8 mouse cellular contexts compared by ENCODE assay signal in genomic region chr15:84218783-84219271, GRCm38 (mm10). TPM values are rescaled to one million over a fixed set of nuclear protein-coding genes. Genes with fewer than 3 reads are reported as not detected.
DNase-seq lines count a peak whose midpoint lies in the region; ATAC-seq and TF ChIP-seq lines count a peak whose summit lies in the region.

No protein-coding gene starts in this region.

- no peak for ATAC-seq in forebrain, postnatal 0 days
- ATAC-seq in heart, postnatal 0 days (ENCODE audit: insufficient read depth, low read depth) = peak; percentile 57
- ATAC-seq in lung, embryonic 14.5 days (ENCODE audit: insufficient read depth) = peak; percentile 52; the same call in 1 of the 2 replicates

- no peak overlapping the region for H3K4me2 ChIP-seq in forebrain, postnatal 0 days (ENCODE audit: low read depth)
- no peak overlapping the region for H3K4me2 ChIP-seq in heart, postnatal 0 days (ENCODE audit: low read depth, low read length)
- H3K4me2 ChIP-seq in lung, embryonic 14.5 days = no peak overlapping the region

- H3K4me3 ChIP-seq in forebrain, embryonic 10.5 days = no peak overlapping the region
- H3K4me3 ChIP-seq in forebrain, postnatal 0 days (ENCODE audit: low read depth, low read length) = no peak overlapping the region
- H3K4me3 ChIP-seq in brown adipose tissue, adult 24 weeks (ENCODE audit: insufficient read depth, low read depth, low read length) = no peak overlapping the region
- no peak overlapping the region for H3K4me3 ChIP-seq in heart, postnatal 0 days (ENCODE audit: low read depth, low read length)
- no peak overlapping the region for H3K4me3 ChIP-seq in lung, embryonic 14.5 days (ENCODE audit: low read depth, low read length)
- no peak overlapping the region for H3K4me3 ChIP-seq in thymus, adult 2 months (ENCODE audit: control insufficient read depth, insufficient read depth, low read length)

- H3K4me1 ChIP-seq in forebrain, embryonic 10.5 days = peaks cover 66% of the 10 kb centered on the region
- H3K4me1 ChIP-seq in forebrain, postnatal 0 days (ENCODE audit: insufficient read depth) = peaks cover 11% of the 10 kb centered on the region; the same call in 1 of the 2 replicates
- peaks cover 8% of the 10 kb centered on the region for H3K4me1 ChIP-seq in brown adipose tissue, adult 24 weeks (ENCODE audit: control insufficient read depth, insufficient read depth, insufficient read length, low read length)
- H3K4me1 ChIP-seq in heart, postnatal 0 days (ENCODE audit: control insufficient read depth, insufficient read depth) = peaks cover 22% of the 10 kb centered on the region
- H3K4me1 ChIP-seq in lung, embryonic 14.5 days (ENCODE audit: insufficient read depth) = peaks cover 4% of the 10 kb centered on the region; the same call in 1 of the 2 replicates
- H3K4me1 ChIP-seq in thymus, adult 2 months (replicated peaks; ENCODE audit: control insufficient read depth, insufficient read depth, low read length) = peaks cover 2% of the 10 kb centered on the region; the same call in 1 of the 2 replicates

- TF ChIP-seq POLR2A in thymus, adult 2 months (IDR thresholded peaks at IDR 0.05; ENCODE audit: control insufficient read depth, extremely low read depth, insufficient read depth, low read length, poor library complexity) = no peak

- 59% methylated on average over 9 of the region's 9 CpGs for WGBS in forebrain, embryonic 10.5 days
- WGBS in forebrain, postnatal 0 days = 39% methylated on average over 9 of the region's 9 CpGs
- 8% methylated on average over 9 of the region's 9 CpGs for WGBS in heart, postnatal 0 days
- 12% methylated on average over 9 of the region's 9 CpGs for WGBS in lung, embryonic 14.5 days
- WGBS in thymus, adult 2 months = 33% methylated on average over 9 of the region's 9 CpGs

- H3K36me3 ChIP-seq in forebrain, embryonic 10.5 days (replicated peaks) = peaks cover 15% of the 10 kb centered on the region
- H3K36me3 ChIP-seq in forebrain, postnatal 0 days (ENCODE audit: insufficient read depth) = peaks cover 9% of the 10 kb centered on the region; the same call in 1 of the 2 replicates
- H3K36me3 ChIP-seq in heart, postnatal 0 days (replicated peaks; ENCODE audit: control insufficient read depth, insufficient read depth, low read length) = peaks cover 19% of the 10 kb centered on the region
- H3K36me3 ChIP-seq in lung, embryonic 14.5 days (ENCODE audit: insufficient read depth) = peaks cover 13% of the 10 kb centered on the region
- peaks cover 6% of the 10 kb centered on the region; the same call in 1 of the 2 replicates for H3K36me3 ChIP-seq in thymus, adult 2 months (ENCODE audit: control insufficient read depth, insufficient read depth, low read length)

- no peaks in the 10 kb centered on the region for H3K9me3 ChIP-seq in forebrain, embryonic 10.5 days
- no peaks in the 10 kb centered on the region for H3K9me3 ChIP-seq in forebrain, postnatal 0 days (ENCODE audit: low read length)
- H3K9me3 ChIP-seq in heart, postnatal 0 days (replicated peaks; ENCODE audit: control insufficient read depth, low read length) = no peaks in the 10 kb centered on the region
- no peaks in the 10 kb centered on the region for H3K9me3 ChIP-seq in lung, embryonic 14.5 days (ENCODE audit: low read depth, low read length)

- TF ChIP-seq CTCF in forebrain, postnatal 0 days (IDR thresholded peaks at IDR 0.05; ENCODE audit: low read depth) = no peak
- 0 out of 2 replicates have a peak, but pooled peaks have one; percentile 3 for TF ChIP-seq CTCF in heart, postnatal 0 days (IDR thresholded peaks at IDR 0.05; ENCODE audit: low read depth)
- no peak for TF ChIP-seq CTCF in lung, embryonic 14.5 days (IDR thresholded peaks at IDR 0.05; ENCODE audit: low read depth)
- no peak for TF ChIP-seq CTCF in thymus, adult 2 months (IDR thresholded peaks at IDR 0.05; ENCODE audit: borderline replicate concordance, control insufficient read depth, extremely low read depth, insufficient read depth, low read length, poor library complexity)

- peak; percentile 54; the same call in 1 of the 2 replicates for TF ChIP-seq EP300 in heart, postnatal 0 days (IDR thresholded peaks at IDR 0.05; ENCODE audit: low read depth)

- H3K27me3 ChIP-seq in forebrain, embryonic 10.5 days (ENCODE audit: poor library complexity, severe bottlenecking) = peaks cover 2% of the 10 kb centered on the region; the same call in 1 of the 2 replicates
- no peaks in the 10 kb centered on the region for H3K27me3 ChIP-seq in forebrain, postnatal 0 days (ENCODE audit: insufficient read depth, low read length)
- no peaks in the 10 kb centered on the region for H3K27me3 ChIP-seq in heart, postnatal 0 days (ENCODE audit: control insufficient read depth, insufficient read depth, low read length)
- H3K27me3 ChIP-seq in lung, embryonic 14.5 days (ENCODE audit: insufficient read depth, low read length) = no peaks in the 10 kb centered on the region
- H3K27me3 ChIP-seq in thymus, adult 2 months (ENCODE audit: control insufficient read depth, insufficient read depth, low read length) = no peaks in the 10 kb centered on the region

- no peak for DNase-seq in forebrain, embryonic 10.5 days (ENCODE audit: extremely low spot score, low spot score)
- DNase-seq in forebrain, postnatal 0 days = no peak
- peak; percentile 68 for DNase-seq in heart, postnatal 0 days (ENCODE audit: low spot score)
- peak; percentile 44 for DNase-seq in lung, embryonic 14.5 days
- DNase-seq in cerebellum, postnatal 10 days = no peak
- DNase-seq in thymus, adult 2 months = no peak
- no peak for DNase-seq in gastrocnemius, adult 8-10 months (ENCODE audit: low spot score in 2 of 2)

- H3K27ac ChIP-seq in forebrain, embryonic 10.5 days = peak overlapping the region; percentile 74
- H3K27ac ChIP-seq in forebrain, postnatal 0 days (ENCODE audit: low read depth, low read length) = no peak overlapping the region
- peak overlapping the region; percentile 67 for H3K27ac ChIP-seq in brown adipose tissue, adult 24 weeks (replicated peaks; ENCODE audit: low read depth, low read length)
- H3K27ac ChIP-seq in heart, postnatal 0 days (ENCODE audit: low read depth) = peak overlapping the region; percentile 75
- peak overlapping the region; percentile 56; the same call in 1 of the 2 replicates for H3K27ac ChIP-seq in lung, embryonic 14.5 days (ENCODE audit: low read depth)
- no peak overlapping the region for H3K27ac ChIP-seq in thymus, adult 2 months (ENCODE audit: control insufficient read depth, insufficient read depth, low read length)

- no peak overlapping the region for H3K9ac ChIP-seq in forebrain, postnatal 0 days
- H3K9ac ChIP-seq in heart, postnatal 0 days (replicated peaks; ENCODE audit: low read depth, low read length) = no peak overlapping the region
- H3K9ac ChIP-seq in lung, embryonic 14.5 days = no peak overlapping the region

RNA-seq across cellular contexts. Expression of gene Parvb, which starts 13.0 kb away (rescaled TPM):
- polyA plus RNA-seq in forebrain, embryonic 10.5 days (2016; fragmentation: Nextera tagmentation; extraction: Ambion mirVana) = 3.3 and 4.4 TPM in 2 replicates
- 3.8 and 9.4 TPM in 2 replicates for total RNA-seq in forebrain, postnatal 0 days (2014; rRNA removed)
- 2.7 and 4.3 TPM in 2 replicates for polyA plus RNA-seq in forebrain, postnatal 0 days (2015; fragmentation: Nextera tagmentation; extraction: Ambion mirVana)
- polyA plus RNA-seq in brown adipose tissue, adult 24 weeks (2012; ENCODE audit: insufficient read depth, insufficient read length, missing spikeins) = 3.0 and 8.7 TPM in 2 replicates
- 26.1 and 31.8 TPM in 2 replicates for total RNA-seq in heart, postnatal 0 days (2014; rRNA removed; ENCODE audit: low replicate concordance)
- 10.8 and 11.7 TPM in 2 replicates for polyA plus RNA-seq in heart, postnatal 0 days (2015; fragmentation: Nextera tagmentation; extraction: Ambion mirVana)
- polyA plus RNA-seq in lung, embryonic 14.5 days (2014; fragmentation: Nextera tagmentation; extraction: Ambion mirVana) = 5.3 and 5.4 TPM in 2 replicates
- polyA plus RNA-seq in thymus, adult 2 months (2012; rRNA removed) = 3.3 and 6.8 TPM in 2 replicates
- 10 to 100 TPM; 37.2 to 42.3 (median 41.6) TPM for total RNA-seq in gastrocnemius, adult 8-10 months (2022)

RNA-seq across cellular contexts. Expression of gene Samm50, which starts 26.8 kb away (rescaled TPM):
- 112 and 113 TPM in 2 replicates for polyA plus RNA-seq in forebrain, embryonic 10.5 days (2016; fragmentation: Nextera tagmentation; extraction: Ambion mirVana)
- total RNA-seq in forebrain, postnatal 0 days (2014; rRNA removed) = 36.6 and 37.2 TPM in 2 replicates
- 88.3 and 93.8 TPM in 2 replicates for polyA plus RNA-seq in forebrain, postnatal 0 days (2015; fragmentation: Nextera tagmentation; extraction: Ambion mirVana)
- polyA plus RNA-seq in brown adipose tissue, adult 24 weeks (2012; ENCODE audit: insufficient read depth, insufficient read length, missing spikeins) = 177 and 266 TPM in 2 replicates
- 34.1 and 42.4 TPM in 2 replicates for total RNA-seq in heart, postnatal 0 days (2014; rRNA removed; ENCODE audit: low replicate concordance)
- polyA plus RNA-seq in heart, postnatal 0 days (2015; fragmentation: Nextera tagmentation; extraction: Ambion mirVana) = 201 and 207 TPM in 2 replicates
- 78.4 and 80.1 TPM in 2 replicates for polyA plus RNA-seq in lung, embryonic 14.5 days (2014; fragmentation: Nextera tagmentation; extraction: Ambion mirVana)
- polyA plus RNA-seq in thymus, adult 2 months (2012; rRNA removed) = 14.5 and 15.2 TPM in 2 replicates
- 100 to 1,000 TPM; 182 to 205 (median 188) TPM for total RNA-seq in gastrocnemius, adult 8-10 months (2022)

RNA-seq across cellular contexts. Expression of gene Pnpla3, which starts 51.2 kb away (rescaled TPM):
- 1.5 and 1.8 TPM in 2 replicates for polyA plus RNA-seq in forebrain, embryonic 10.5 days (2016; fragmentation: Nextera tagmentation; extraction: Ambion mirVana)
- total RNA-seq in forebrain, postnatal 0 days (2014; rRNA removed) = 5.2 and 5.6 TPM in 2 replicates
- polyA plus RNA-seq in forebrain, postnatal 0 days (2015; fragmentation: Nextera tagmentation; extraction: Ambion mirVana) = 2.4 and 3.0 TPM in 2 replicates
- polyA plus RNA-seq in brown adipose tissue, adult 24 weeks (2012; ENCODE audit: insufficient read depth, insufficient read length, missing spikeins) = 506 and 707 TPM in 2 replicates
- total RNA-seq in heart, postnatal 0 days (2014; rRNA removed; ENCODE audit: low replicate concordance) = not detected in 2 replicates
- polyA plus RNA-seq in heart, postnatal 0 days (2015; fragmentation: Nextera tagmentation; extraction: Ambion mirVana) = 0.32 and 0.48 TPM in 2 replicates
- polyA plus RNA-seq in lung, embryonic 14.5 days (2014; fragmentation: Nextera tagmentation; extraction: Ambion mirVana) = 0.41 TPM in 1 of 2 replicates, not detected in the other
- polyA plus RNA-seq in thymus, adult 2 months (2012; rRNA removed) = 35.3 and 39.4 TPM in 2 replicates
- total RNA-seq in gastrocnemius, adult 8-10 months (2022) = 1 to 10 TPM; 1.8 to 5.7 (median 5.0) TPM

Comparison
In these comparisons a context has a peak if more than half of its experiments do, and no peak if none do; other contexts are left out.
1. H3K27ac ChIP-seq: peak in forebrain, embryonic 10.5 days (single experiment), brown adipose tissue, adult 24 weeks (single experiment), heart, postnatal 0 days (single experiment) and lung, embryonic 14.5 days (single experiment); none in forebrain, postnatal 0 days (single experiment) and thymus, adult 2 months (single experiment).
2. DNase-seq: peak in heart, postnatal 0 days (single experiment) and lung, embryonic 14.5 days (single experiment); none in forebrain, embryonic 10.5 days (single experiment), forebrain, postnatal 0 days (single experiment), cerebellum, postnatal 10 days (0 of 2), thymus, adult 2 months (single experiment) and gastrocnemius, adult 8-10 months (0 of 2).
3. RNA of gene Pnpla3, which starts 51.2 kb away (polyA plus RNA-seq): 506 to 707 TPM in brown adipose tissue, adult 24 weeks; 35.3 to 39.4 TPM in thymus, adult 2 months, 2.4 to 3.0 TPM in forebrain, postnatal 0 days, 1.5 to 1.8 TPM in forebrain, embryonic 10.5 days, 0.32 to 0.48 TPM in heart, postnatal 0 days and 0.41 TPM in lung, embryonic 14.5 days; every median in the first group is over 10 times any median in the second.